Mouse (Mus musculus) lung, embryonic 14.5 days (tissue): ENCODE measurements at regions not wholly inside any gene's neighbourhood (a gene's known extent, or its start where the extent isn't known, plus 50 kb on each side); places are given as distances from the start of the nearest gene placed in this dataset.

Experiments used
- ATAC-seq: fragments of 200-750 bp; cut with Nextera tagmentation; 2 replicates; pipeline ENCODE4 v1.8.0; 2017; ENCODE audit warnings: mild to moderate bottlenecking, moderate TSS enrichment, moderate library complexity; ENCODE audit not compliant: insufficient read depth
- DNase-seq: peaks from one replicate; pipeline ENCODE4 v3.0.0-alpha.2; 2015
- H3K27ac ChIP-seq: fragments of 300-500 bp; sonication (generic); 2 replicates; pipeline ENCODE4 v1.5.1; 2014; ENCODE audit warnings: low read depth, mild to moderate bottlenecking, moderate library complexity
- H3K27me3 ChIP-seq: fragments of 300-500 bp; sonication (generic); 2 replicates; pipeline ENCODE4 v1.6.1; 2014; ENCODE audit warnings: low read length, control low read depth; ENCODE audit not compliant: insufficient read depth
- H3K36me3 ChIP-seq: fragments of 300-500 bp; sonication (generic); 2 replicates; pipeline ENCODE4 v1.6.1; 2014; ENCODE audit warnings: control low read depth; ENCODE audit not compliant: insufficient read depth
- H3K4me1 ChIP-seq: fragments of 300-500 bp; sonication (generic); 2 replicates; pipeline ENCODE4 v1.6.1; 2014; ENCODE audit warnings: antibody characterized with exemption, control low read depth; ENCODE audit not compliant: insufficient read depth
- H3K4me2 ChIP-seq: fragments of 300-500 bp; sonication (generic); 2 replicates; pipeline ENCODE4 v1.6.1; 2014; ENCODE audit warnings: mild to moderate bottlenecking
- H3K4me3 ChIP-seq: fragments of 300-500 bp; sonication (generic); 2 replicates; pipeline ENCODE4 v1.5.1; 2014; ENCODE audit warnings: low read depth, low read length
- H3K9ac ChIP-seq: fragments of 300-500 bp; sonication (generic); 2 replicates; pipeline ENCODE4 v1.6.1; 2014
- H3K9me3 ChIP-seq: fragments of 300-500 bp; sonication (generic); 2 replicates; pipeline ENCODE4 v1.6.1; 2016; ENCODE audit warnings: low read depth, low read length, control low read depth
- CTCF ChIP-seq: IDR thresholded peaks from 2 replicates; pipeline ENCODE4 v1.5.1; 2016; ENCODE audit warnings: antibody characterized with exemption, low read depth
- WGBS: fragments of 180-500 bp; shearing (Covaris S2); extraction: QIAGEN DNeasy Blood & Tissue Kit; methylation state at CpG from one replicate; pipeline ENCODE4 v1.1.7; 2014; 5-methylcytosine and 5-hydroxymethylcytosine counted together

- TF ChIP-seq CTCF, result no peak
- ATAC-seq, result no peak
- WGBS, result 61% methylated on average over 7 of the region's 7 CpGs
- Histone ChIP-seq H3K4me2 (no peak overlapping the region), H3K36me3 (no peaks in the 10 kb centered on the region), H3K9me3 (no peaks in the 10 kb centered on the region), H3K4me3 (no peak overlapping the region), H3K27me3 (no peaks in the 10 kb centered on the region), H3K4me1 (no peaks in the 10 kb centered on the region), H3K27ac (no peak overlapping the region), H3K9ac (no peak overlapping the region)
- no peak for DNase-seq
Observed at GRCm38 (mm10) chr10:60928646-60929045, 97.3 kb upstream of the Unc5b start.

GRCm38 (mm10) chr10:60928164-60928563 is 96.8 kb upstream of the Unc5b start:
- no peak overlapping the region for H3K27ac ChIP-seq
- DNase-seq (no peak), ATAC-seq (no peak)
- H3K9me3 ChIP-seq, result no peaks in the 10 kb centered on the region
- no peaks in the 10 kb centered on the region for H3K36me3 ChIP-seq
- no peaks in the 10 kb centered on the region for H3K27me3 ChIP-seq
- no peak overlapping the region for H3K4me2 ChIP-seq
- no peak overlapping the region for H3K4me3 ChIP-seq
- TF ChIP-seq CTCF, result no peak
- WGBS, result 63% methylated on average over 8 of the region's 8 CpGs
- no peaks in the 10 kb centered on the region for H3K4me1 ChIP-seq
- H3K9ac ChIP-seq, result no peak overlapping the region

GRCm38 (mm10) chr10:60926632-60927031 is 95.3 kb upstream of the Unc5b start:
- ATAC-seq (no peak), DNase-seq (no peak)
- no peak for TF ChIP-seq CTCF
- Histone ChIP-seq H3K4me1 (no peaks in the 10 kb centered on the region), H3K36me3 (no peaks in the 10 kb centered on the region), H3K9ac (no peak overlapping the region), H3K4me3 (no peak overlapping the region), H3K27ac (no peak overlapping the region), H3K27me3 (no peaks in the 10 kb centered on the region), H3K9me3 (no peaks in the 10 kb centered on the region), H3K4me2 (no peak overlapping the region)
- WGBS, result 74% methylated on average over 12 of the region's 12 CpGs

- no peak overlapping the region for H3K4me3 ChIP-seq
- no peak overlapping the region for H3K9ac ChIP-seq
- H3K9me3 ChIP-seq, result no peaks in the 10 kb centered on the region
- no peak overlapping the region for H3K4me2 ChIP-seq
- TF ChIP-seq CTCF, result no peak
- 61% methylated on average over 2 of the region's 2 CpGs for WGBS
- no peak for ATAC-seq
- H3K4me1 ChIP-seq, result no peaks in the 10 kb centered on the region
- no peak overlapping the region for H3K27ac ChIP-seq
- DNase-seq, result no peak
- no peaks in the 10 kb centered on the region for H3K36me3 ChIP-seq
- H3K27me3 ChIP-seq, result no peaks in the 10 kb centered on the region
Observed at GRCm38 (mm10) chr10:60925644-60926043, 94.3 kb upstream of the Unc5b start.

- TF ChIP-seq CTCF, result no peak
- 57% methylated on average over 2 of the region's 2 CpGs for WGBS
Observed at GRCm38 (mm10) chr10:60925198-60925597, 93.8 kb upstream of the Unc5b start.

GRCm38 (mm10) chr10:60923806-60924205 is 92.4 kb upstream of the Unc5b start:
- Histone ChIP-seq H3K27ac (no peak overlapping the region), H3K4me3 (no peak overlapping the region), H3K27me3 (no peaks in the 10 kb centered on the region), H3K9ac (no peak overlapping the region), H3K4me1 (no peaks in the 10 kb centered on the region), H3K4me2 (no peak overlapping the region), H3K9me3 (no peaks in the 10 kb centered on the region), H3K36me3 (no peaks in the 10 kb centered on the region)
- 43% methylated on average over 11 of the region's 11 CpGs for WGBS
- DNase-seq, result no peak
- ATAC-seq, result no peak
- no peak for TF ChIP-seq CTCF

More at GRCm38 (mm10) chr10:60925198-60925597, 93.8 kb upstream of the Unc5b start:
- no peak overlapping the region for H3K4me2 ChIP-seq
- no peak overlapping the region for H3K4me3 ChIP-seq
- no peak overlapping the region for H3K9ac ChIP-seq
- no peaks in the 10 kb centered on the region for H3K9me3 ChIP-seq
- H3K36me3 ChIP-seq, result no peaks in the 10 kb centered on the region
- ATAC-seq (no peak), DNase-seq (no peak)
- no peaks in the 10 kb centered on the region for H3K4me1 ChIP-seq
- H3K27ac ChIP-seq, result no peak overlapping the region
- H3K27me3 ChIP-seq, result no peaks in the 10 kb centered on the region

- H3K27me3 ChIP-seq, result no peaks in the 10 kb centered on the region
- no peak overlapping the region for H3K9ac ChIP-seq
- WGBS, result 81% methylated on average over 1 of the region's 1 CpGs
- no peak overlapping the region for H3K4me2 ChIP-seq
- no peaks in the 10 kb centered on the region for H3K36me3 ChIP-seq
- TF ChIP-seq CTCF, result no peak
- H3K27ac ChIP-seq, result no peak overlapping the region
- H3K4me3 ChIP-seq, result no peak overlapping the region
- no peaks in the 10 kb centered on the region for H3K9me3 ChIP-seq
- DNase-seq (no peak), ATAC-seq (no peak)
- no peaks in the 10 kb centered on the region for H3K4me1 ChIP-seq
Observed at GRCm38 (mm10) chr10:60920621-60921020, 89.2 kb upstream of the Unc5b start.

GRCm38 (mm10) chr10:60918020-60918419 is 86.6 kb upstream of the Unc5b start:
- no peaks in the 10 kb centered on the region for H3K36me3 ChIP-seq
- no peaks in the 10 kb centered on the region for H3K9me3 ChIP-seq
- TF ChIP-seq CTCF, result no peak
- no peak overlapping the region for H3K4me2 ChIP-seq
- 29% methylated on average over 8 of the region's 8 CpGs for WGBS
- ATAC-seq (no peak), DNase-seq (no peak)
- no peak overlapping the region for H3K4me3 ChIP-seq
- H3K27ac ChIP-seq, result no peak overlapping the region
- H3K4me1 ChIP-seq, result no peaks in the 10 kb centered on the region
- no peak overlapping the region for H3K9ac ChIP-seq
- H3K27me3 ChIP-seq, result no peaks in the 10 kb centered on the region
